Mouse (Mus musculus) midbrain, embryonic 12.5 days (tissue): ENCODE data around the gene Slc8b1. TPM values are rescaled to one million over a fixed set of nuclear protein-coding genes. Genes with fewer than 3 reads are reported as not detected.

Source experiments
- ATAC-seq: fragments of 200-750 bp; cut with Nextera tagmentation; 2 replicates; pipeline ENCODE4 v1.8.0; 2017; ENCODE audit warnings: low read depth, moderate TSS enrichment, moderate library complexity; ENCODE audit not compliant: low FRiP score
- H3K27ac ChIP-seq: fragments of 300-500 bp; sonication (generic); replicated peaks from 2 replicates; pipeline ENCODE4 v1.5.1; 2016; ENCODE audit warnings: mild to moderate bottlenecking
- H3K27me3 ChIP-seq: fragments of 300-500 bp; sonication (generic); 2 replicates; pipeline ENCODE4 v1.6.1; 2016; ENCODE audit warnings: mild to moderate bottlenecking
- H3K36me3 ChIP-seq: fragments of 300-500 bp; sonication (generic); 2 replicates; pipeline ENCODE4 v1.6.1; 2016
- H3K4me1 ChIP-seq: fragments of 300-500 bp; sonication (generic); 2 replicates; pipeline ENCODE4 v1.6.1; 2016
- H3K4me2 ChIP-seq: fragments of 300-500 bp; sonication (generic); replicated peaks from 2 replicates; pipeline ENCODE4 v1.6.1; 2016; ENCODE audit warnings: mild to moderate bottlenecking, moderate library complexity
- H3K4me3 ChIP-seq: fragments of 300-500 bp; sonication (generic); 2 replicates; pipeline ENCODE4 v1.5.1; 2016; ENCODE audit warnings: mild to moderate bottlenecking
- H3K9ac ChIP-seq: fragments of 300-500 bp; sonication (generic); replicated peaks from 2 replicates; pipeline ENCODE4 v1.6.1; 2016; ENCODE audit warnings: mild to moderate bottlenecking, moderate library complexity
- H3K9me3 ChIP-seq: fragments of 300-500 bp; sonication (generic); 2 replicates; pipeline ENCODE4 v1.6.1; 2016; ENCODE audit warnings: mild to moderate bottlenecking
- WGBS: fragments of 180-500 bp; shearing (Covaris S2); methylation state at CpG from one replicate; pipeline ENCODE4 v1.1.7; 2016; 5-methylcytosine and 5-hydroxymethylcytosine counted together
- polyA plus RNA-seq: library from polyadenylated mRNA; unstranded; fragments of >200 nt; fragmentation: Nextera tagmentation; extraction: Ambion mirVana; gene quantifications from 2 replicates; pipeline ENCODE4 v1.2.1, GENCODE M21; 2016

Gene Slc8b1
- polyA plus RNA-seq, 1 experiment from 2014 or later: 3.1 TPM

DNA sequence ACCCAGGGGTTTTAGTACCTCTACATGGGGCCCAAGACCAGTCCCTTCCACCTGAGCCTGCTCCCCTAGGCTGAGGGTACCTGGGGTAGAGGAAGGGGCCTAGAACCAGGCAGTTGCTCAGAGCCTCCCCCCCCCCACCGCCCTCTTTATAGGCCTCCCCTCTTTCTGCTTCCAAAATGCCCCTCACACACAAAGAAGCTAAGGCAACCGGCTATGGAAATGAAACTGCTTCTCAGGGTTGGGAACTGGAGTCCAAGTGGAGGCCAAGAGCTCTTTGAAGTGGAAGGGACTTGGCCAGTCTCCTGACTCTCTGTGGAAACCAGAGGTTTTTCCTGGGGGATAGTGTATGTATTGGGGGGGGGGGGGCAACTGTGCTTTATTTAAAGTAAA is 23.7 kb downstream of the Slc8b1 start:
- H3K4me2 ChIP-seq: no peak overlapping the region
- H3K4me1 ChIP-seq: peaks cover 25% of the 10 kb centered on the region
- peaks cover 12% of the 10 kb centered on the region; the same call in 1 of the 2 replicates for H3K36me3 ChIP-seq
- H3K9ac ChIP-seq: no peak overlapping the region
- H3K27me3 ChIP-seq: no peaks in the 10 kb centered on the region
- 47% methylated on average over 2 of the region's 2 CpGs for WGBS
- no peak for ATAC-seq
- no peak overlapping the region for H3K4me3 ChIP-seq
- H3K27ac ChIP-seq: peak overlapping the region; percentile 20; the same call in 1 of the 2 replicates
- no peaks in the 10 kb centered on the region for H3K9me3 ChIP-seq

DNA sequence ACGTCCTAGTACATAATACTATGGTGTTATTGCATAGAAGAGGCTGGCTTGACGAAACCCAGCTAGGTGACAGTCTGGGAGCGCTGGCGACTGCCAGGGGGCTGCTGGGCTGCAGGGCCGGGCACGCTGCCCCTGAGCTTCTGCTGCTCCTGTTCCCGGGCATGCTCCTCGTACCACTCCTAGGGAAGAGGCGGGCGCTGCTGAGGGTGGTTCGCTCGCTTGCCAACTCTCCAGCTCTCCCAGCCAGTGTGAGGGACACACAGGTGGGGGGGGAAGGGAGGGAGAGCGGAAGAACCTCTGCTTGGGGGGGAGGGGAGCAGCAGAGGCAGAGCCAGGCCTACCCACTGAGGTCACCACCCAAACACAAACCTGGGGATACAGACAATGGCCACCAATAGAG is 25.1 kb downstream of the Slc8b1 start:
- Histone ChIP-seq H3K4me2 (no peak overlapping the region), H3K9ac (no peak overlapping the region; the same call in 1 of the 2 replicates), H3K4me3 (no peak overlapping the region), H3K9me3 (no peaks in the 10 kb centered on the region), H3K36me3 (peaks cover 15% of the 10 kb centered on the region), H3K27ac (0 out of 2 replicates have a peak overlapping the region, but pooled peaks have one; percentile 20), H3K4me1 (peaks cover 25% of the 10 kb centered on the region), H3K27me3 (no peaks in the 10 kb centered on the region)
- ATAC-seq: no peak
- WGBS: 78% methylated on average over 13 of the region's 13 CpGs

DNA sequence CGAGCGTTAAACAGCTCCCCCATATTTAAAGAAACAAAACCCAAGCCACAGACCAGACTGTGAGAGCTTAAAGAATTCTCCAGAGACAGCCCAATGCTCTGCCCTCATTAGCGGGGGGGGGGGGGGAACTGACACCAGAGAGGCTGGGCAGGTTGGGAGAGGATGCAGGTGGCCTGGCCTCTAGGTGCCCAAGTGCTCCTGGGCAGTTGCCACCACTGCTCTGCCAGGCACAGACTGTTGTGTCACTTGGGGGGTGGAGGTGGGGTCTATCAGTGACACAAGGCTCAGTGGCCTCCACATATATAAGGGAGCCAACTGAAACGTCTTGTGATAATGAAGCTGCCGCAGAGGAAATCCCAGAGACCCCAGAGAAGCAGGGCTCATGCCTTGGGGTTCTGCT is 25.7 kb downstream of the Slc8b1 start:
- Histone ChIP-seq H3K36me3 (peaks cover 15% of the 10 kb centered on the region), H3K4me2 (no peak overlapping the region), H3K9ac (no peak overlapping the region), H3K4me1 (peaks cover 25% of the 10 kb centered on the region), H3K4me3 (no peak overlapping the region), H3K27ac (no peak overlapping the region), H3K27me3 (no peaks in the 10 kb centered on the region), H3K9me3 (no peaks in the 10 kb centered on the region)
- ATAC-seq: no peak
- 67% methylated on average over 4 of the region's 5 CpGs for WGBS

DNA sequence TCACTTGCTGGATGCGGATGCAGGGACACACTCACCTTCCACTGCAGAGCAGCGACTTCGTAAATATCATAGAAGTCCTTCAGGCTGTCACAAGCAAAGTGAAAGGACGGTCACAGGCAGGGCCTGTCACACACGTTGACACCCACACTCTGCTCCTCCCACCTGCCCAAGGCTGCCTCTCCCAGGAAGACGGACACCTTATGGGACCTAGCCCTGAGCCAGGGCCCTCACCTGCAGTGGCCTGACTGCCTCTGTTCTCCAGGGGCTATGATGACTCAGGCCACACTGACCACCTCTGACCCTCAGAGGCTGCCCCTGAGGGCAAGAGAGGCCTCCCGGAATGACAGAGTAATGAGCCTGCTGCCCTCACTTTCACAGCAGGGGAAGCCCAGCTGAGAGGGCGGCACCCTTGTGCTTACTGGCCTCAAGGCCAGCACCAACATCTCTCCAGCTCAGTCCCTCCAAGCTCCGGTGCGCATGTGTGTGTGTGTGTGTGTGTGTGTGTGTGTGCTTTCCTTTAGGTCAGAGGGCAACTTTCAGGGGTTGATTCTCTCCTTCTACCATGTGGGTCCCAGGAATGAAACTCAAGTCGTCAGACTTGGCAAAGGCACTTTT is 37.4 kb downstream of the Slc8b1 start:
- Histone ChIP-seq H3K4me3 (no peak overlapping the region), H3K27me3 (no peaks in the 10 kb centered on the region), H3K4me1 (no peaks in the 10 kb centered on the region), H3K27ac (no peak overlapping the region), H3K9ac (no peak overlapping the region), H3K9me3 (no peaks in the 10 kb centered on the region), H3K4me2 (no peak overlapping the region), H3K36me3 (peaks cover 23% of the 10 kb centered on the region)
- ATAC-seq: no peak
- WGBS: 80% methylated on average over 11 of the region's 11 CpGs

DNA sequence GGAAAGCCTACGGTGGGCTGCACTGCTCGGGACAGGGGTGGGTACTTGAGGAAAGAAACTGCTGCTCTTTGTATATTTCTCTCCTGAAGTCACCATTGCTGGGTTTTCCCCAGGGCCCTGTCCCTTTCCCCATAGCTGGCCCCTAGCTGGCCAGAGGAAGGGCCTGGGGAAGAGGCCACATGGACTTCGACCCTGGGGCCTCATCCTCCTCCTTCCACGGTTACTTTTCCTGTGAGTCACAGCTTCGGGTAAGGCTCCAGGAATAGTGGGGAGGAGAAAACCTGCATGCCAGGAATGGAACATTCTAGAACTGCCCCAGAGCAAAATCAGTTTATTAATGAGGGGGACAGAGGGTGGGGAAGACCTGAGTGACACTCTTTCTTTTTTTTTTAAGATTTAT is 39.2 kb downstream of the Slc8b1 start:
- no peaks in the 10 kb centered on the region for H3K4me1 ChIP-seq
- WGBS: 84% methylated on average over 5 of the region's 5 CpGs
- H3K36me3 ChIP-seq: peaks cover 32% of the 10 kb centered on the region; the same call in 1 of the 2 replicates
- H3K27me3 ChIP-seq: no peaks in the 10 kb centered on the region
- no peak overlapping the region for H3K27ac ChIP-seq
- no peaks in the 10 kb centered on the region for H3K9me3 ChIP-seq
- no peak for ATAC-seq
- H3K9ac ChIP-seq: no peak overlapping the region
- H3K4me3 ChIP-seq: no peak overlapping the region
- H3K4me2 ChIP-seq: no peak overlapping the region

DNA sequence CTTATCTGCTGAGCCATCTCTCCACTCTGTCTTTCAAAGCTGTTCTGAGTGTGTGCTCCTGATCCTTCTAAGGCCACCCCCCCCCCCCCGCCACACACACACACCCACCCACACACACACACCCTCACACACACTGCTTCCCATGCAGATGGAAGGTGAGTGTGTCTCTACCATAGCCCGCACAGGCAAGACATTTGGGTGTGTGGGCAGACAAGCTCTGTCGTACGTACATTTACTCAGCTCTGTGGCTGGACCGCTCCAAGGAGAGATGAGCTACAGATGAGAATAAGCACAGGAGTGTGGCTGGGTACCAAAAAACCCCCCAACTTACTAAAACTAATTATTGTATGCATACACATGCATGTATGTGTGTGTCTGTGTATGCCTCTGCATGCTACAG is 39.7 kb downstream of the Slc8b1 start:
- no peak for ATAC-seq
- Histone ChIP-seq H3K9ac (no peak overlapping the region), H3K4me1 (no peaks in the 10 kb centered on the region), H3K4me2 (no peak overlapping the region), H3K4me3 (no peak overlapping the region), H3K9me3 (no peaks in the 10 kb centered on the region), H3K27me3 (no peaks in the 10 kb centered on the region), H3K27ac (no peak overlapping the region), H3K36me3 (peaks cover 37% of the 10 kb centered on the region)
- 96% methylated on average over 5 of the region's 5 CpGs for WGBS

DNA sequence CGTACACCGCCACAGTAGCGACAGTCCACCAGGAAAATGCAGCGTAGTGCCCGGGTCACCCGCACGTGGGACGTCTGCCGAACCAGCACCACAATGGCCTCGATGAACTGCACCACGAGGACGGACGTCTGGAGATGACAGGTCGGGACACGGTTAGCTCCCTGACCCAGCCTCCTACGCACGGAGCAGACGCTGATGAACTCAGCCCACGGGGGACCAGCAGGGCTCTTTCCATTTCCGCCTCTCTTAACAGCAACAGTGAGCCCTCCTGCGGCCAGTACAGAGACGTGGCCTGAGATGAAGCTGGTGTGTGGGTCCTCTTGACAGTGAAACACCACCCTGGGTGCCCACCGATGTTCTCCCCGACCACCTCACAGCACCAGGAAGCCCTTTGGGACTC is 44.9 kb downstream of the Slc8b1 start:
- no peak for ATAC-seq
- H3K4me1 ChIP-seq: peaks cover 21% of the 10 kb centered on the region
- no peaks in the 10 kb centered on the region for H3K9me3 ChIP-seq
- H3K4me2 ChIP-seq: no peak overlapping the region
- no peak overlapping the region for H3K9ac ChIP-seq
- H3K27ac ChIP-seq: no peak overlapping the region
- H3K27me3 ChIP-seq: no peaks in the 10 kb centered on the region
- H3K36me3 ChIP-seq: peaks cover 37% of the 10 kb centered on the region
- H3K4me3 ChIP-seq: no peak overlapping the region
- WGBS: 89% methylated on average over 24 of the region's 24 CpGs

DNA sequence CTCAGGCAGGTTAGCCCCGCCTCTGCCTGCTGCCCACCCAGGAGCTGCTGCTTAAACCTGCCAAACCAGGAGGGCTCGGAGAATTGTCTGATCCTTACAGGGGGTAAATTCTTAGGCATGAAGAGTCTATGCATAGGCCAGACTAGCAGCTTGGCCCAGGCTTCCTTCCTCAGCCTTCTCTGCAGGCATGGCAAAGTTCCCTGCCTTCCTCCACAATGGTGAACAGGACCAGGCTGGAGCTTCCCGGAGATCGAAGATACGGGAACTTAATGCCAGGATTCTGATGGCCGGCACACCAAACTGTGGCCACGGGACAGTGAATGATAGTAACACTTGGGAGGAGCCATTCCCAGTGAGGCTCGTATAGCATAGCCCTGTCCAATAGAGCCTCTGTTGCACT is 47.1 kb downstream of the Slc8b1 start:
- no peak overlapping the region for H3K4me2 ChIP-seq
- H3K27ac ChIP-seq: no peak overlapping the region
- H3K27me3 ChIP-seq: no peaks in the 10 kb centered on the region
- H3K9ac ChIP-seq: no peak overlapping the region
- no peaks in the 10 kb centered on the region for H3K9me3 ChIP-seq
- peaks cover 29% of the 10 kb centered on the region for H3K4me1 ChIP-seq
- H3K36me3 ChIP-seq: peaks cover 27% of the 10 kb centered on the region
- no peak for ATAC-seq
- WGBS: 76% methylated on average over 8 of the region's 8 CpGs
- H3K4me3 ChIP-seq: no peak overlapping the region

DNA sequence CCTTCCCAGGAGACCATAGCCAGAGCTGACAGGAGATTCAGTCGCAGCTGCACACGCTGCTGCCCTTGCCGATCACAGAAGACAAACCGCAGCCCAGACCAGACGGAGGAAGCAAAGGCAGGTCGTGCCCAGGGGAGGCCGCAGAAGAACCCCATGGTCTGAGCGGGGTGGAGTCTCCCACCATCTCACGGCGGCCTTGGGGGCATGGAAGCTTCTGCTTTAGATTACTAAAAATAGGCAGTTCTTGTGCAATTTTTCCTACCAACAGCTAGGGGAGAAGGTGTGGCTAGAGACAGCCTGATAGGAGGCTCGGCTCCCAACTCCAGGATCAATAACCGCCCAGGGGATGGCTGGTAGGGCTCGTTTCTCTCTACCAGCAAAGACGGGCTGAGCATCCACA is 47.8 kb downstream of the Slc8b1 start:
- peaks cover 36% of the 10 kb centered on the region for H3K4me1 ChIP-seq
- H3K27ac ChIP-seq: no peak overlapping the region
- no peak overlapping the region for H3K9ac ChIP-seq
- H3K36me3 ChIP-seq: peaks cover 20% of the 10 kb centered on the region
- no peak overlapping the region for H3K4me3 ChIP-seq
- H3K9me3 ChIP-seq: no peaks in the 10 kb centered on the region
- no peaks in the 10 kb centered on the region for H3K27me3 ChIP-seq
- no peak overlapping the region for H3K4me2 ChIP-seq
- ATAC-seq: no peak
- WGBS: 81% methylated on average over 14 of the region's 14 CpGs

DNA sequence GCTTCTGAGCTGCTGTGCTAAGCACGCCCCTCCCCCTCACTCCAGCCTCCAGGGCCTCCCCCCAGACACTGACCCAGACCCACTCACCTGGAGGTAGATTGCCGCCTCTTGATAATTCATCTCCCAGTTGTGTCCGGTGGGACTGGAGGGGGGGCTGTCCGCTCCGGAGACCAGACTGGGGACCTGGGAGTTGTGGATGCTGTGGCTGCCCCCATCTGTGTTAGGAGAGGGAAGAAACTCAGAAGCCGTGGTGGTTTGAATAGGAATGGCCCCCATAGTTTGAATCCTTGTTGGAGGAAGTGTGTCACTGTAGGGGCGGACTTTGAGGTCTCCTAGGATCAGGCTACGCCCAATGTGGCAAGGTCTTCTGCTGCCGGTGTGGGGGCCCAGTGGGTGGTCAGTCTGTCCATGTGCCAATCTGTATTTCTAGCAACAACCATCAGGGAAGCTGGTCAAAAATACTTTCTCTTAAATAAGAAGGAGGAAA is 49.2 kb downstream of the Slc8b1 start:
- H3K4me1 ChIP-seq: peaks cover 48% of the 10 kb centered on the region
- H3K36me3 ChIP-seq: peaks cover 8% of the 10 kb centered on the region
- no peaks in the 10 kb centered on the region for H3K9me3 ChIP-seq
- H3K4me3 ChIP-seq: no peak overlapping the region
- H3K9ac ChIP-seq: 0 out of 2 replicates have a peak overlapping the region, but pooled peaks have one; percentile 20
- 73% methylated on average over 9 of the region's 9 CpGs for WGBS
- ATAC-seq: no peak
- no peak overlapping the region for H3K4me2 ChIP-seq
- H3K27me3 ChIP-seq: no peaks in the 10 kb centered on the region
- peak overlapping the region; percentile 66 for H3K27ac ChIP-seq

DNA sequence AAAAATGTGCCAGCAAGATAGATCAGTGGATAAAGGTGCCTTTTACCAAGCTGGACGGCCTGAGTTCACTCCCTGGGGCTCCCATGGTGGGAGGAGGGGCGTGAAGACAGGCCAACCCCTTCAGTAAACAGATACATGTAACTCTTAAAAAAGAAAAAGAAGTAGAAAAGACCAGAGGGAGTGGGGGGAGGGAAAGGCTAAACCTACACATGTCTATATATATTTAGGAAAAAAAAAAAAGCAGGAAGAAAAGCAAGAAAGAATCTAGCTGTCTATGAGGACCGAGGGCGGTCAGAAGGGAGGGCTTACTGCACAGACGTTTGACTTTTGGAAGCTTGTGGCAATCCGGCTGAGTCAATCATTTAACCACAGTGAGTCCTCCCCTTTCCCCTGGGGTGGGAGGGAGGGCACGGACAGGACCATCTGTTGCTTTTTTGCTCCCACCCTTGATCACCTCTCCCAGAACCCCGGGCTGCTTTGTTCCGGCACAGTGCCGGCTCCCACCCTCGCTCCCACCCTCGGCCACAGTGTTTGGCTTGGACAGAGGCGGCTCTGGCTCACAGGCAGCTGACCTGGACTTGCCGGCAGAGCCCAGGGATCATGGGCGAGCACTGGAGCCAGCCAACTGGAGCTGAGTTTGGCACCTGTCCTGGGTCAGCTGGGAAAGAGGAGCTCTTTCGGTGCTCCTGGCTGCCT is 49.8 kb downstream of the Slc8b1 start:
- peaks cover 54% of the 10 kb centered on the region for H3K4me1 ChIP-seq
- H3K36me3 ChIP-seq: peaks cover 3% of the 10 kb centered on the region
- H3K27me3 ChIP-seq: no peaks in the 10 kb centered on the region
- WGBS: 17% methylated on average over 16 of the region's 16 CpGs
- peak overlapping the region; percentile 16; the same call in 1 of the 2 replicates for H3K4me2 ChIP-seq
- H3K9ac ChIP-seq: no peak overlapping the region
- ATAC-seq: peak; percentile 73
- no peak overlapping the region for H3K4me3 ChIP-seq
- H3K9me3 ChIP-seq: no peaks in the 10 kb centered on the region
- peak overlapping the region; percentile 66 for H3K27ac ChIP-seq
